Mouse (Mus musculus): ENCODE measurements around the gene Kxd1. TPM values are rescaled to one million over a fixed set of nuclear protein-coding genes. Genes with fewer than 3 reads are reported as not detected.

The Kxd1 gene
- total RNA-seq, 2 experiments from 2014 or later: 39.5 to 40.3 TPM

- no peak for DNase-seq (ENCODE audit: low spot score in 2 of 2)
Measured at GRCm38 (mm10) chr8:70495001-70495770, 32.6 kb downstream of the Kxd1 start.

GRCm38 (mm10) chr8:70494416-70494945 lies 33.3 kb downstream of the Kxd1 start:
- no peak for DNase-seq (ENCODE audit: low spot score in 2 of 2)

- DNase-seq (ENCODE audit: low spot score in 2 of 2): no peak
Measured at GRCm38 (mm10) chr8:70493692-70494415, 33.9 kb downstream of the Kxd1 start.

- no peak for DNase-seq (ENCODE audit: low spot score in 2 of 2)
Measured at GRCm38 (mm10) chr8:70492664-70493640, 34.8 kb downstream of the Kxd1 start, which contains the start of gene Crlf1. TSS of gene Crlf1 (plus strand) at chr8:70493158.

GRCm38 (mm10) chr8:70490880-70491495 lies 36.8 kb downstream of the Kxd1 start:
- DNase-seq (ENCODE audit: low spot score in 2 of 2): no peak

- DNase-seq (ENCODE audit: low spot score in 2 of 2): no peak
Measured at GRCm38 (mm10) chr8:70490061-70490879, 37.5 kb downstream of the Kxd1 start.

GRCm38 (mm10) chr8:70489576-70489975 lies 38.2 kb downstream of the Kxd1 start:
- no peak for DNase-seq (ENCODE audit: low spot score in 2 of 2)

GRCm38 (mm10) chr8:70488931-70489470 lies 38.8 kb downstream of the Kxd1 start:
- DNase-seq (ENCODE audit: low spot score in 2 of 2): no peak

GRCm38 (mm10) chr8:70487993-70488796 lies 39.6 kb downstream of the Kxd1 start:
- no peak for DNase-seq (ENCODE audit: low spot score in 2 of 2)

GRCm38 (mm10) chr8:70486941-70487520 lies 40.7 kb downstream of the Kxd1 start, which contains the start of gene Tmem59l:
TSS of gene Tmem59l (minus strand) at chr8:70487358.
- DNase-seq (ENCODE audit: low spot score in 2 of 2): no peak

- DNase-seq (ENCODE audit: low spot score in 2 of 2): no peak
Measured at GRCm38 (mm10) chr8:70486191-70486681, 41.5 kb downstream of the Kxd1 start.

GRCm38 (mm10) chr8:70482943-70483342 lies 44.8 kb downstream of the Kxd1 start:
- no peak for DNase-seq (ENCODE audit: low spot score in 2 of 2)

GRCm38 (mm10) chr8:70481908-70482307 lies 45.8 kb downstream of the Kxd1 start:
- DNase-seq (ENCODE audit: low spot score in 2 of 2): peak in 1 of 2 experiments; percentile 85

GRCm38 (mm10) chr8:70477269-70477982 lies 50.3 kb downstream of the Kxd1 start:
- no peak for DNase-seq (ENCODE audit: low spot score in 2 of 2)

- peak; percentile 86 to 93 for DNase-seq (ENCODE audit: low spot score in 2 of 2)
Measured at GRCm38 (mm10) chr8:70476333-70477268, 51.2 kb downstream of the Kxd1 start, which contains the start of gene Klhl26. TSS of gene Klhl26 (minus strand) at chr8:70476968.

GRCm38 (mm10) chr8:70471856-70472255 lies 55.9 kb downstream of the Kxd1 start:
- DNase-seq (ENCODE audit: low spot score in 2 of 2): no peak

Data from layer of hippocampus, postnatal 14 days (tissue).